Mouse (Mus musculus) cerebellum, adult 18-20 months (tissue): Measurements from ENCODE around the gene Dtnbp1.
A peak's percentile ranks its signal among the peaks of the same experiment; 100 is the strongest.

ENCODE experiments used
- DNase-seq, 2 experiments: peaks; one replicate each; pipeline ENCODE4 v3.0.0; 2021

The Dtnbp1 gene

GRCm38 (mm10) chr13:44948320-44949250, 53.4 kb downstream of the Dtnbp1 start:
- DNase-seq: no peak

- peak; percentile 37 to 45 for DNase-seq
These were observed 54.9 kb downstream of the Dtnbp1 start for GRCm38 (mm10) chr13:44946880-44947635.

GRCm38 (mm10) chr13:44943618-44944017, 58.3 kb downstream of the Dtnbp1 start:
- no peak for DNase-seq

GRCm38 (mm10) chr13:44939326-44940035, 62.5 kb downstream of the Dtnbp1 start:
- no peak for DNase-seq

GRCm38 (mm10) chr13:44937681-44938080, 64.3 kb downstream of the Dtnbp1 start:
- no peak for DNase-seq

- DNase-seq: no peak
These were observed 68.4 kb downstream of the Dtnbp1 start for GRCm38 (mm10) chr13:44933575-44933974.

GRCm38 (mm10) chr13:44932307-44933264, 69.4 kb downstream of the Dtnbp1 start:
- no peak for DNase-seq

GRCm38 (mm10) chr13:44926311-44926710, 75.6 kb downstream of the Dtnbp1 start:
- no peak for DNase-seq

GRCm38 (mm10) chr13:44925173-44925572, 76.8 kb downstream of the Dtnbp1 start:
- no peak for DNase-seq

- no peak for DNase-seq
These were observed 77.9 kb downstream of the Dtnbp1 start for GRCm38 (mm10) chr13:44924042-44924441.

GRCm38 (mm10) chr13:44921721-44922120, 80.2 kb downstream of the Dtnbp1 start:
- DNase-seq: peak; percentile 51

GRCm38 (mm10) chr13:44921095-44921494, 80.9 kb downstream of the Dtnbp1 start:
- DNase-seq: peak; percentile 29 to 37

- DNase-seq: no peak
These were observed 83.7 kb downstream of the Dtnbp1 start for GRCm38 (mm10) chr13:44918269-44918668.

- DNase-seq: no peak
These were observed 84.7 kb downstream of the Dtnbp1 start for GRCm38 (mm10) chr13:44917202-44917601.

- no peak for DNase-seq
These were observed 86.0 kb downstream of the Dtnbp1 start for GRCm38 (mm10) chr13:44915945-44916344.

- DNase-seq: no peak
These were observed 86.6 kb downstream of the Dtnbp1 start for GRCm38 (mm10) chr13:44915382-44915781.

- DNase-seq: peak in 1 of 2 experiments; percentile 57
These were observed 88.4 kb downstream of the Dtnbp1 start for GRCm38 (mm10) chr13:44913560-44913959.

- DNase-seq: peak; percentile 73 to 74
These were observed 89.1 kb downstream of the Dtnbp1 start for GRCm38 (mm10) chr13:44912851-44913250.

- DNase-seq: no peak
These were observed 93.2 kb downstream of the Dtnbp1 start for GRCm38 (mm10) chr13:44908790-44909189.

GRCm38 (mm10) chr13:44907702-44908101, 94.2 kb downstream of the Dtnbp1 start:
- DNase-seq: peak; percentile 85 to 87

- DNase-seq: peak; percentile 78 to 84
These were observed 95.8 kb downstream of the Dtnbp1 start for GRCm38 (mm10) chr13:44906141-44906540.

GRCm38 (mm10) chr13:44904271-44904670, 97.7 kb downstream of the Dtnbp1 start:
- no peak for DNase-seq
